Mouse (Mus musculus): ENCODE measurements at regions not wholly inside any gene's neighbourhood (a gene's known extent, or its start where the extent isn't known, plus 50 kb on each side); places are given as distances from the start of the nearest gene placed in this dataset.
A peak's percentile ranks its signal among the peaks of the same experiment; 100 is the strongest.

- TF ChIP-seq CTCF (IDR thresholded peaks at IDR 0.05; ENCODE audit: borderline replicate concordance, insufficient read depth, low read length), result peak; percentile 51; the same call in 1 of the 2 replicates
- no peak for TF ChIP-seq POLR2A (IDR thresholded peaks at IDR 0.05; ENCODE audit: low read depth, low read length)
Observed at GRCm38 (mm10) chr4:55231522-55231921, 118.3 kb upstream of the Rad23b start.
